Mouse (Mus musculus) frontal cortex, postnatal 14 days (tissue): ENCODE results near the gene Slc38a6.

Experiments used
- DNase-seq, 2 experiments: peaks; one replicate each; pipeline ENCODE4 v3.0.0; 2022; ENCODE audit warnings: low spot score in 2 of 2

Slc38a6 gene

GRCm38 (mm10) chr12:73286287-73287092 is at the start of gene Slc38a6, which contains the start of gene Trmt5:
Gene Slc38a6, plus strand, starts transcription at chr12:73286779.
Gene Trmt5, minus strand, starts transcription at chr12:73286710.
- peak; percentile 88 for DNase-seq

- peak; percentile 14 to 55 for DNase-seq
These were observed 44.6 kb upstream of the Slc38a6 start for GRCm38 (mm10) chr12:73241960-73242359.

- no peak for DNase-seq
These were observed 40.9 kb upstream of the Slc38a6 start for GRCm38 (mm10) chr12:73245687-73246086.

- no peak for DNase-seq
These were observed 31.6 kb upstream of the Slc38a6 start for GRCm38 (mm10) chr12:73255006-73255405.

GRCm38 (mm10) chr12:73259269-73259668 is 27.3 kb upstream of the Slc38a6 start:
- DNase-seq = no peak

GRCm38 (mm10) chr12:73260339-73260738 is 26.2 kb upstream of the Slc38a6 start:
- DNase-seq = no peak

- no peak for DNase-seq
These were observed 21.1 kb upstream of the Slc38a6 start for GRCm38 (mm10) chr12:73265381-73265978.

GRCm38 (mm10) chr12:73266597-73266996 is 20.0 kb upstream of the Slc38a6 start:
- no peak for DNase-seq

GRCm38 (mm10) chr12:73268497-73268896 is 18.1 kb upstream of the Slc38a6 start:
- no peak for DNase-seq

GRCm38 (mm10) chr12:73269531-73269930 is 17.0 kb upstream of the Slc38a6 start:
- DNase-seq = no peak

GRCm38 (mm10) chr12:73269933-73270332 is 16.6 kb upstream of the Slc38a6 start:
- no peak for DNase-seq

- no peak for DNase-seq
These were observed 11.7 kb upstream of the Slc38a6 start for GRCm38 (mm10) chr12:73274921-73275320.

- DNase-seq = no peak
These were observed 1.0 kb downstream of the Slc38a6 start for GRCm38 (mm10) chr12:73287609-73288008.

GRCm38 (mm10) chr12:73288626-73289025 is 2.0 kb downstream of the Slc38a6 start:
- DNase-seq = no peak

GRCm38 (mm10) chr12:73294884-73295283 is 8.3 kb downstream of the Slc38a6 start:
- no peak for DNase-seq

GRCm38 (mm10) chr12:73295505-73296140 is 9.0 kb downstream of the Slc38a6 start:
- DNase-seq = no peak

- DNase-seq = no peak
These were observed 12.0 kb downstream of the Slc38a6 start for GRCm38 (mm10) chr12:73298621-73299020.

- no peak for DNase-seq
These were observed 14.0 kb downstream of the Slc38a6 start for GRCm38 (mm10) chr12:73300531-73300930.

GRCm38 (mm10) chr12:73304636-73305035 is 18.1 kb downstream of the Slc38a6 start:
- DNase-seq = no peak

GRCm38 (mm10) chr12:73307750-73308149 is 21.2 kb downstream of the Slc38a6 start:
- no peak for DNase-seq

GRCm38 (mm10) chr12:73308711-73309110 is 22.1 kb downstream of the Slc38a6 start:
- DNase-seq = no peak
